Mouse (Mus musculus) layer of hippocampus, adult 2 months (tissue): ENCODE measurements at regions not wholly inside any gene's neighbourhood (a gene's known extent, or its start where the extent isn't known, plus 50 kb on each side); places are given as distances from the start of the nearest gene placed in this dataset.
A peak's percentile ranks its signal among the peaks of the same experiment; 100 is the strongest.

Source experiments
- DNase-seq, 2 experiments: peaks; one replicate each; pipeline ENCODE4 v3.0.0; 2022; ENCODE audit warnings: low spot score in 2 of 2
- H3K27ac ChIP-seq: fragments of 200-600 bp; 2 replicates; pipeline ENCODE4 v1.8.1; 2022
- H3K4me3 ChIP-seq: fragments of 200-600 bp; 2 replicates; pipeline ENCODE4 v1.8.1; 2022; ENCODE audit warnings: mild to moderate bottlenecking
- CTCF ChIP-seq: fragments of 200-600 bp; conservative IDR thresholded peaks from 2 replicates; pipeline ENCODE4 v1.8.1; 2022; ENCODE audit warnings: antibody characterized with exemption, mild to moderate bottlenecking, moderate library complexity

GRCm38 (mm10) chr12:26610079-26610478 is 141.1 kb downstream of the Cmpk2 start:
- H3K4me3 ChIP-seq: no peak overlapping the region
- no peak for TF ChIP-seq CTCF
- H3K27ac ChIP-seq: no peak overlapping the region
- no peak for DNase-seq

GRCm38 (mm10) chr12:26598501-26598900 is 129.5 kb downstream of the Cmpk2 start:
- no peak overlapping the region for H3K4me3 ChIP-seq
- DNase-seq: no peak
- no peak overlapping the region for H3K27ac ChIP-seq
- TF ChIP-seq CTCF: no peak

GRCm38 (mm10) chr12:26592125-26592524 is 123.1 kb downstream of the Cmpk2 start:
- no peak for TF ChIP-seq CTCF
- DNase-seq: no peak
- no peak overlapping the region for H3K27ac ChIP-seq
- H3K4me3 ChIP-seq: no peak overlapping the region

- Histone ChIP-seq H3K4me3 (no peak overlapping the region), H3K27ac (no peak overlapping the region)
- TF ChIP-seq CTCF: no peak
- peak; percentile 17 to 24 for DNase-seq
Measured at GRCm38 (mm10) chr12:26589091-26589490, 120.1 kb downstream of the Cmpk2 start.

GRCm38 (mm10) chr12:26577438-26577837 is 108.4 kb downstream of the Cmpk2 start:
- Histone ChIP-seq H3K27ac (no peak overlapping the region), H3K4me3 (no peak overlapping the region)
- no peak for TF ChIP-seq CTCF
- peak; percentile 47 to 75 for DNase-seq

- H3K4me3 ChIP-seq: no peak overlapping the region
- TF ChIP-seq CTCF: no peak
- H3K27ac ChIP-seq: no peak overlapping the region
- no peak for DNase-seq
Measured at GRCm38 (mm10) chr12:26571602-26572001, 102.6 kb downstream of the Cmpk2 start.

- H3K27ac ChIP-seq: no peak overlapping the region
- H3K4me3 ChIP-seq: no peak overlapping the region
- no peak for DNase-seq
- TF ChIP-seq CTCF: no peak
Measured at GRCm38 (mm10) chr12:26567435-26567834, 98.4 kb downstream of the Cmpk2 start.

GRCm38 (mm10) chr12:26562858-26563257 is 93.9 kb downstream of the Cmpk2 start:
- Histone ChIP-seq H3K4me3 (no peak overlapping the region), H3K27ac (no peak overlapping the region)
- DNase-seq: no peak
- no peak for TF ChIP-seq CTCF

- Histone ChIP-seq H3K27ac (no peak overlapping the region), H3K4me3 (no peak overlapping the region)
- TF ChIP-seq CTCF: no peak
- DNase-seq: no peak
Measured at GRCm38 (mm10) chr12:26559560-26559959, 90.6 kb downstream of the Cmpk2 start.

- Histone ChIP-seq H3K27ac (no peak overlapping the region), H3K4me3 (no peak overlapping the region)
- DNase-seq: no peak
- no peak for TF ChIP-seq CTCF
Measured at GRCm38 (mm10) chr12:26557411-26557810, 88.4 kb downstream of the Cmpk2 start.

GRCm38 (mm10) chr12:26551168-26551926 is 82.3 kb downstream of the Cmpk2 start:
- Histone ChIP-seq H3K27ac (no peak overlapping the region), H3K4me3 (no peak overlapping the region)
- TF ChIP-seq CTCF: no peak
- DNase-seq: no peak

GRCm38 (mm10) chr12:26547466-26547865 is 78.5 kb downstream of the Cmpk2 start:
- no peak for DNase-seq
- no peak overlapping the region for H3K27ac ChIP-seq
- no peak overlapping the region for H3K4me3 ChIP-seq
- TF ChIP-seq CTCF: no peak

- DNase-seq: no peak
- no peak for TF ChIP-seq CTCF
- H3K4me3 ChIP-seq: no peak overlapping the region
- H3K27ac ChIP-seq: no peak overlapping the region
Measured at GRCm38 (mm10) chr12:26546361-26546760, 77.4 kb downstream of the Cmpk2 start.

GRCm38 (mm10) chr12:26543463-26543862 is 74.5 kb downstream of the Cmpk2 start:
- no peak overlapping the region for H3K27ac ChIP-seq
- no peak for DNase-seq
- TF ChIP-seq CTCF: no peak
- H3K4me3 ChIP-seq: no peak overlapping the region

GRCm38 (mm10) chr12:26542451-26542850 is 73.4 kb downstream of the Cmpk2 start:
- no peak for DNase-seq
- Histone ChIP-seq H3K4me3 (no peak overlapping the region), H3K27ac (no peak overlapping the region)
- no peak for TF ChIP-seq CTCF
